Mouse (Mus musculus): ENCODE measurements around the gene Iqcf5. TPM values are rescaled to one million over a fixed set of nuclear protein-coding genes. Genes with fewer than 3 reads are reported as not detected.

The Iqcf5 gene
- polyA plus RNA-seq, 1 experiment from 2014 or later: not detected

DNA sequence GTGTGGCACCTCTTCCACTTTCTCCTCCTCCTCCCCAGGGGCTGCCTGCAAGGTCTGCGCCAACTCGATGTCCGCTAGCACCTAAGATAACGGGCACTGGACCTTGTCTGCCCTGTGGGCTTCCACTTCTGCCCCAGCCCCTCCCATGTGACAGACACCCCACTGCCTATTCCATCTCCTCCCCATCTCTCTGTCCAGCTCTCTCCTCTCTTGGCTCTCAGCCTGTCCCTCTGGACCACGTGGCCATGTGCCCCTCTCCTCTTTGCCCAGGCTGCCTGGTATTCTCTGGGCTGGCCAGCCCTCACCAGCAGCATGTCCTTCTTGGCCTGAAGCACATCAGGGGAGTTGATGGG, 40.6 kb upstream of the Iqcf5 start:
- Histone ChIP-seq H3K4me1 (peaks cover 58% of the 10 kb centered on the region), H3K4me3 (no peak overlapping the region), H3K9ac (no peak overlapping the region), H3K27me3 (no peaks in the 10 kb centered on the region), H3K4me2 (no peak overlapping the region), H3K27ac (no peak overlapping the region), H3K9me3 (no peaks in the 10 kb centered on the region), H3K36me3 (no peaks in the 10 kb centered on the region)
- ATAC-seq (ENCODE audit: borderline replicate concordance, extremely low read depth, low FRiP score, low TSS enrichment): no peak
- WGBS: 77% methylated on average over 5 of the region's 5 CpGs

GRCm38 (mm10) chr9:106474456-106474855, 39.9 kb upstream of the Iqcf5 start:
- WGBS: 5% methylated on average over 6 of the region's 6 CpGs
- ATAC-seq (ENCODE audit: borderline replicate concordance, extremely low read depth, low FRiP score, low TSS enrichment): no peak
- Histone ChIP-seq H3K9ac (no peak overlapping the region), H3K4me3 (no peak overlapping the region), H3K36me3 (no peaks in the 10 kb centered on the region), H3K27ac (no peak overlapping the region), H3K27me3 (no peaks in the 10 kb centered on the region), H3K9me3 (no peaks in the 10 kb centered on the region), H3K4me2 (peak overlapping the region; percentile 26; the same call in 1 of the 2 replicates), H3K4me1 (peaks cover 59% of the 10 kb centered on the region)

- H3K4me1 ChIP-seq: peaks cover 59% of the 10 kb centered on the region
- no peak for ATAC-seq (ENCODE audit: borderline replicate concordance, extremely low read depth, low FRiP score, low TSS enrichment)
- H3K9me3 ChIP-seq: no peaks in the 10 kb centered on the region
- no peaks in the 10 kb centered on the region for H3K27me3 ChIP-seq
- no peak overlapping the region for H3K9ac ChIP-seq
- H3K4me3 ChIP-seq: no peak overlapping the region
- 61% methylated on average over 7 of the region's 7 CpGs for WGBS
- H3K27ac ChIP-seq: no peak overlapping the region
- H3K36me3 ChIP-seq: no peaks in the 10 kb centered on the region
- H3K4me2 ChIP-seq: 0 out of 2 replicates have a peak overlapping the region, but pooled peaks have one; percentile 26
Measured at GRCm38 (mm10) chr9:106475046-106475445, 39.3 kb upstream of the Iqcf5 start.

DNA sequence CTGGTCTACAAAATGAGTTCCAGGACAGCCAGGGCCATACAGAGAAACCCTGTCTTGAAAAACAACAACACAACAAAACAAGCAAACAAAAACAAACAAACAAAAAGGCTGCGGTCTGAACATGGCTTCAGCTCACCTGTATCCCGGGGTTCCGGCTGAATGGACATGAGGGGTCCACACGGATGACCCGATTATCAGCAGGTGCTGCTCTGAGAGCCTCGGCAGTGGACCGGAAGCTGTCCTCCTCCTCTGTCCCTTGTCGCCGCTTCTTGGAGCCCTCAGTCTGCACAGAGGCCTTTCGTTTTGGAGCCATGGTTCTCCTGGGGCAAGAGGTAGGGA, 38.7 kb upstream of the Iqcf5 start, which contains the start of gene Rrp9:
Rrp9 (plus strand) TSS at position 301 of the 339 bp plus-strand sequence.
- WGBS: 76% methylated on average over 10 of the region's 10 CpGs
- H3K9me3 ChIP-seq: no peaks in the 10 kb centered on the region
- H3K9ac ChIP-seq: peak within 1 kb of the TSS; percentile 23
- ATAC-seq (ENCODE audit: borderline replicate concordance, extremely low read depth, low FRiP score, low TSS enrichment): no peak
- peak within 1 kb of the TSS; percentile 76 for H3K27ac ChIP-seq
- peaks cover 59% of the 10 kb centered on the region for H3K4me1 ChIP-seq
- H3K27me3 ChIP-seq: no peaks in the 10 kb centered on the region
- H3K36me3 ChIP-seq: 0 out of 2 replicates have a peak, but pooled peaks cover under 1% of the 10 kb centered on the region
- H3K4me2 ChIP-seq: peak within 1 kb of the TSS; percentile 48
- H3K4me3 ChIP-seq: peak within 1 kb of the TSS; percentile 74

DNA sequence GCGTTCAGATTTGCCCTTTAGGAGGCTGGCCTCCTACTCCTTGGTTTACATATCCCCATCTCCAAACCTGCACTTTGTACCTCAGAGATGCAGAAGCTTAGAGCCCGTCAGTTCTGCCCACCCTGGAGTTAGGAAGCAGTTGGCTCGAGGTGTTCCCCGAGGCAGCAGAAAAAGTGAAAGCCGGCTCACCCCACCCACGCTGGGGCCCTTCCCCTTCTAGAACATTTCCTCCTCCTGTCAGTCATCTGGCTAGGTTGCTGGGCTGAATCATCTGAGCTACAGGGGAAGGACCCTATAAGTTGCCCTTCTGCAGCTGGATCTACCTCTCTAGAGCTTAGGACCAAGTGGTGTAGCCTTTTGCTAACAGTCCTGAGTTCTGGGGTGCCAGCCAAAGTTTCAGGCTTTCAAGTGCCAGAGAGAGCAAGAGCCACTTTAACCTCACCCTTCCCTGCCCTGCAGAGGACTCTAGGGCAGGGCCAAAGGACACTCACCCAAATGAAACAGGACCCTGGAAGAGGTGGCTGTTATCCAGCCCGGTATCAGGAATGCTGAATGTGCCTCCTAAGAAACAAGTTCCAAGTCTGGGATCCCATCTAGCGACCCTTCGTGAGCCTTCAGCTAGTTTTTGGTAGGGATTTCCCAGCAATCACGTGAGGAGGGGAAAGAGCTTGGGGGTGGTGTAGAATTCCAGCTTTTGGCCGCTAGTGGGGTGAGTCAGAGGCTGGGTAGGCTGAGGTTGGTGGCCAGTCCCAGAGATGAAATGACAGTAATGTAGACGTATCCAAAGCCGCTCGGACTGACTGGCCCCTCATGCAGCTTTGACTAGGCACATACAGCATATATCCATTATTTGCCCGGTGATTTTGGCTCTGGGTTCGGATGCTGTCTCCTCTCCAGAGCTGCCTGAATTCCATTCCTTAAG, 38.1 kb upstream of the Iqcf5 start:
- Histone ChIP-seq H3K27ac (peak overlapping the region; percentile 76), H3K4me1 (peaks cover 59% of the 10 kb centered on the region), H3K4me2 (peak overlapping the region; percentile 48), H3K27me3 (no peaks in the 10 kb centered on the region), H3K4me3 (peak overlapping the region; percentile 74), H3K36me3 (0 out of 2 replicates have a peak, but pooled peaks cover 7% of the 10 kb centered on the region), H3K9me3 (no peaks in the 10 kb centered on the region), H3K9ac (peak overlapping the region; percentile 23)
- WGBS: 24% methylated on average over 16 of the region's 16 CpGs
- ATAC-seq (ENCODE audit: borderline replicate concordance, extremely low read depth, low FRiP score, low TSS enrichment): peak; percentile 30

- peaks cover 9% of the 10 kb centered on the region; the same call in 1 of the 2 replicates for H3K36me3 ChIP-seq
- peak within 1 kb of the TSS; percentile 74 for H3K4me3 ChIP-seq
- no peaks in the 10 kb centered on the region for H3K27me3 ChIP-seq
- H3K9me3 ChIP-seq: no peaks in the 10 kb centered on the region
- H3K4me1 ChIP-seq: peaks cover 53% of the 10 kb centered on the region
- peak; percentile 97 for ATAC-seq (ENCODE audit: borderline replicate concordance, extremely low read depth, low FRiP score, low TSS enrichment)
- under 1% methylated on average over 41 of the region's 41 CpGs for WGBS
- peak within 1 kb of the TSS; percentile 76 for H3K27ac ChIP-seq
- peak within 1 kb of the TSS; percentile 57 for H3K9ac ChIP-seq
- peak within 1 kb of the TSS; percentile 93 for H3K4me2 ChIP-seq
Measured at GRCm38 (mm10) chr9:106476924-106477484, 37.4 kb upstream of the Iqcf5 start, which contains the start of gene Parp3. TSS of gene Parp3 (minus strand) at chr9:106476949.

GRCm38 (mm10) chr9:106477649-106478048, 36.7 kb upstream of the Iqcf5 start:
- Histone ChIP-seq H3K27me3 (no peaks in the 10 kb centered on the region), H3K4me1 (peaks cover 47% of the 10 kb centered on the region), H3K36me3 (peaks cover 9% of the 10 kb centered on the region; the same call in 1 of the 2 replicates), H3K9ac (peak overlapping the region; percentile 57), H3K27ac (no peak overlapping the region), H3K4me2 (peak overlapping the region; percentile 93), H3K9me3 (no peaks in the 10 kb centered on the region), H3K4me3 (peak overlapping the region; percentile 74)
- no peak for ATAC-seq (ENCODE audit: borderline replicate concordance, extremely low read depth, low FRiP score, low TSS enrichment)
- WGBS: under 1% methylated on average over 16 of the region's 16 CpGs

DNA sequence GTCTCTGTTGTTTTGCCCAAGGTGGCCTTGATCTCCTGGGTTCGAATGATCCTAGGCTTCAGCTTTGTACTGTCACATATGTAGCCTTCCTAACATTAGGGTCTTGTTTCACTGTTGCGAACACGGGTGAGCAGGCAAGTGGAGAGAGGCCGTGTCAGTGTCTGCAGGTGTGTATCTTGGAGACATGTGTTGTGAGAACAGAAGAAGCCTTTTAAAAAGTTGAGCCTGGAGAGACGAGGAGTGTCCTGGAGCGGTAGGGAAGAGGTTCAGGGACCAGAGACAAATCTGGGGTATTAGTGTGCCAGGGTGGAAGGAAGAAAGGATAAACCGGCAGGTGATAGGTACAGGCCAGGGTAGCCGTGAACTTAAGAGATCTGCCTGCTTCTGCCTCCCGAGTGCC, 36.3 kb upstream of the Iqcf5 start:
- Histone ChIP-seq H3K4me3 (peak overlapping the region; percentile 74), H3K9ac (peak overlapping the region; percentile 57), H3K27me3 (no peaks in the 10 kb centered on the region), H3K9me3 (no peaks in the 10 kb centered on the region), H3K4me1 (peaks cover 43% of the 10 kb centered on the region), H3K4me2 (peak overlapping the region; percentile 93), H3K36me3 (peaks cover 14% of the 10 kb centered on the region), H3K27ac (no peak overlapping the region)
- ATAC-seq (ENCODE audit: borderline replicate concordance, extremely low read depth, low FRiP score, low TSS enrichment): no peak
- WGBS: 75% methylated on average over 9 of the region's 9 CpGs

- no peak overlapping the region for H3K27ac ChIP-seq
- no peak overlapping the region for H3K4me3 ChIP-seq
- H3K9me3 ChIP-seq: no peaks in the 10 kb centered on the region
- H3K4me1 ChIP-seq: peaks cover 25% of the 10 kb centered on the region
- no peaks in the 10 kb centered on the region for H3K27me3 ChIP-seq
- H3K9ac ChIP-seq: no peak overlapping the region
- peaks cover 31% of the 10 kb centered on the region for H3K36me3 ChIP-seq
- ATAC-seq (ENCODE audit: borderline replicate concordance, extremely low read depth, low FRiP score, low TSS enrichment): no peak
- WGBS: 92% methylated on average over 7 of the region's 7 CpGs
- no peak overlapping the region for H3K4me2 ChIP-seq
Measured at GRCm38 (mm10) chr9:106480541-106480940, 33.8 kb upstream of the Iqcf5 start.

GRCm38 (mm10) chr9:106481075-106481474, 33.3 kb upstream of the Iqcf5 start:
- 93% methylated on average over 14 of the region's 15 CpGs for WGBS
- no peak for ATAC-seq (ENCODE audit: borderline replicate concordance, extremely low read depth, low FRiP score, low TSS enrichment)
- H3K36me3 ChIP-seq: peaks cover 31% of the 10 kb centered on the region

DNA sequence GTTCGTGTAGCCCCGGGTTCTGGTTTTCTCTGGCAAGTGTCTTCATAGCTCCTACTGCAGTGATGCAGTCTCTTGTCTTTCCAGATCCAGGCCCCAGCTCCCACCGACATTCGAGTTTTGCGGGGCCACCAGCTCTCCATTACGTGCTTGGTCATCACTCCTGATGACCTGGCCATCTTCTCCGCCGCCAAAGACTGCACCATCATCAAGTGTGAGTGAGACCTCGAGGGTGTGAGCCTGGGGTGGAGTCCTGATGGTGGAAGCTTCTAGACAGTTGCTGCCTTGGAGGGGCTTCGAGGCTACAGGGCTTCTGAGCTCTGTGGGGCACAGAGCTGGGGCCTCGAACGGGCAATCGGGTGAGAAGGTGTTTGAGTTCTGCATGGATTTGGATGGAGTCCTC, 32.7 kb upstream of the Iqcf5 start:
- H3K9me3 ChIP-seq: no peaks in the 10 kb centered on the region
- H3K36me3 ChIP-seq: peaks cover 35% of the 10 kb centered on the region
- no peak overlapping the region for H3K4me2 ChIP-seq
- H3K27me3 ChIP-seq: no peaks in the 10 kb centered on the region
- peaks cover 13% of the 10 kb centered on the region for H3K4me1 ChIP-seq
- no peak for ATAC-seq (ENCODE audit: borderline replicate concordance, extremely low read depth, low FRiP score, low TSS enrichment)
- H3K9ac ChIP-seq: no peak overlapping the region
- no peak overlapping the region for H3K27ac ChIP-seq
- 90% methylated on average over 13 of the region's 13 CpGs for WGBS
- H3K4me3 ChIP-seq: no peak overlapping the region

More at GRCm38 (mm10) chr9:106481075-106481474, 33.3 kb upstream of the Iqcf5 start:
- Histone ChIP-seq H3K9ac (no peak overlapping the region), H3K4me2 (no peak overlapping the region), H3K9me3 (no peaks in the 10 kb centered on the region), H3K4me3 (no peak overlapping the region), H3K27ac (no peak overlapping the region), H3K4me1 (peaks cover 19% of the 10 kb centered on the region), H3K27me3 (no peaks in the 10 kb centered on the region)

- Histone ChIP-seq H3K36me3 (peaks cover 35% of the 10 kb centered on the region), H3K9ac (no peak overlapping the region), H3K27me3 (no peaks in the 10 kb centered on the region), H3K4me3 (no peak overlapping the region), H3K27ac (no peak overlapping the region), H3K4me1 (peaks cover 12% of the 10 kb centered on the region), H3K9me3 (no peaks in the 10 kb centered on the region), H3K4me2 (no peak overlapping the region)
- no peak for ATAC-seq (ENCODE audit: borderline replicate concordance, extremely low read depth, low FRiP score, low TSS enrichment)
- 84% methylated on average over 17 of the region's 17 CpGs for WGBS
Measured at GRCm38 (mm10) chr9:106482578-106483115, 31.7 kb upstream of the Iqcf5 start.
